Mouse (Mus musculus): ENCODE data around the gene Palld.

The Palld gene

GRCm38 (mm10) chr8:61902521-61902920, at the start of gene Palld:
TSS of gene Palld (minus strand) at chr8:61902690.
- DNase-seq: no peak

GRCm38 (mm10) chr8:61937576-61937975, 35.1 kb upstream of the Palld start:
- no peak for DNase-seq

GRCm38 (mm10) chr8:61933243-61933642, 30.8 kb upstream of the Palld start:
- DNase-seq: no peak

GRCm38 (mm10) chr8:61927777-61928494, 25.4 kb upstream of the Palld start, which contains the start of gene Ddx60:
TSS of gene Ddx60 (plus strand) at chr8:61928087.
- peak; percentile 91 to 92 for DNase-seq

- no peak for DNase-seq
These were observed 22.0 kb upstream of the Palld start for GRCm38 (mm10) chr8:61924518-61924917.

GRCm38 (mm10) chr8:61921454-61922054, 19.1 kb upstream of the Palld start:
- no peak for DNase-seq

GRCm38 (mm10) chr8:61920389-61920788, 17.9 kb upstream of the Palld start:
- DNase-seq: no peak

- no peak for DNase-seq
These were observed 16.8 kb upstream of the Palld start for GRCm38 (mm10) chr8:61919145-61919788.

- no peak for DNase-seq
These were observed 14.8 kb upstream of the Palld start for GRCm38 (mm10) chr8:61917287-61917686.

- no peak for DNase-seq
These were observed 11.5 kb upstream of the Palld start for GRCm38 (mm10) chr8:61913957-61914356.

GRCm38 (mm10) chr8:61912817-61913216, 10.3 kb upstream of the Palld start:
- no peak for DNase-seq

GRCm38 (mm10) chr8:61909313-61909712, 6.8 kb upstream of the Palld start:
- DNase-seq: no peak

- DNase-seq: peak; percentile 31 to 38
These were observed 6.1 kb upstream of the Palld start for GRCm38 (mm10) chr8:61908303-61909215.

GRCm38 (mm10) chr8:61901028-61901717, 1.3 kb downstream of the Palld start:
- DNase-seq: no peak

- no peak for DNase-seq
These were observed 5.1 kb downstream of the Palld start for GRCm38 (mm10) chr8:61897402-61897801.

- DNase-seq: no peak
These were observed 5.7 kb downstream of the Palld start for GRCm38 (mm10) chr8:61896742-61897141.

- peak; percentile 69 to 70 for DNase-seq
These were observed 8.4 kb downstream of the Palld start for GRCm38 (mm10) chr8:61894062-61894461.

- DNase-seq: no peak
These were observed 24.9 kb downstream of the Palld start for GRCm38 (mm10) chr8:61877607-61878006.

- DNase-seq: peak; percentile 79 to 85
These were observed 27.2 kb downstream of the Palld start for GRCm38 (mm10) chr8:61875290-61875689.

- no peak for DNase-seq
These were observed 28.5 kb downstream of the Palld start for GRCm38 (mm10) chr8:61873994-61874393.

- no peak for DNase-seq
These were observed 34.0 kb downstream of the Palld start for GRCm38 (mm10) chr8:61868481-61868880.

- no peak for DNase-seq
These were observed 35.6 kb downstream of the Palld start for GRCm38 (mm10) chr8:61866920-61867319.
